Mouse (Mus musculus): Measurements from ENCODE around the gene Sprr2i.

Sprr2i gene

DNA sequence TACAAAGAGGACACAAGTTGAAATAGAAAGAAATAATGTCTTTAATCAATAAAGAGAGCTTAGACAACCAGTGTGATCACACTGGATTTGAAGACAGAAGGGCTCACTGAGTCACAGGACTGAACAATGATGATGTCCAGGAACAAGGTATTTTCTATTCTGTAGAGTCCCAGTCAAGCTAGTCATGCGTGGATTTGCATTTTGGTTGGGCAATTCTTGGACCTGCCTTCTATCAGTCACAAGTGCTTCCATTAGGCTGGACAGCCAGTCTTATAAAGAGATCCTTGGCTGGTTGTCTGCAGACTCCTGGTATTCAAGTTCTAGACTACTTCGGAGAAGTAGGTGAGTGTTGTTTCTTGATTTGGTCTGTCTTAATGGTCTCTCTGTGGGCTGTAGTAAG lies at the start of gene Sprr2i:
Gene Sprr2i (plus strand): TSS at position 301 of the 400 bp plus-strand sequence.
- no peak for DNase-seq (ENCODE audit: low spot score)

- DNase-seq (ENCODE audit: low spot score), result no peak
These were observed 46.2 kb upstream of the Sprr2i start for GRCm38 (mm10) chr3:92361619-92362018.

DNA sequence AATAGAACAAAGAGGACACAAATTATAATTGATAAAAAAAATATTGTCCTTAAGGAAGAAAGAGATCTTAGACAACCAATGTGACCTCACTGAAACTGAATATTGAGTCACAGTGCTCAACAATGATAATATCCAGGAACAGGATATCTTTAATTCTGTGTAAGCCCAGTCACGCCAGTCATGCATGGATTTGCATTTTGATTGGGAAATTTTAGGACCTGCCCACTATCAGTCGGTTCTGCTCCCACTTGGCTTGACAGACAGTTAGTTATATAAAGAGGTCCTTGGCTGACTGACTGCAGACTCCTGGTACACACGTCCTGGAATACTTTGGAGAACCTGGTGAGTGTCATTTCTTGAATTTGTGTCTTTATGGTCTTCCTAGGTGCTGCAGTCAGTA lies 42.9 kb upstream of the Sprr2i start, which contains the start of gene Sprr2f:
Gene Sprr2f (plus strand): TSS at position 301 of the 400 bp plus-strand sequence.
- no peak for DNase-seq (ENCODE audit: low spot score)

GRCm38 (mm10) chr3:92373613-92374012 lies 34.2 kb upstream of the Sprr2i start:
- no peak for DNase-seq (ENCODE audit: low spot score)

DNA sequence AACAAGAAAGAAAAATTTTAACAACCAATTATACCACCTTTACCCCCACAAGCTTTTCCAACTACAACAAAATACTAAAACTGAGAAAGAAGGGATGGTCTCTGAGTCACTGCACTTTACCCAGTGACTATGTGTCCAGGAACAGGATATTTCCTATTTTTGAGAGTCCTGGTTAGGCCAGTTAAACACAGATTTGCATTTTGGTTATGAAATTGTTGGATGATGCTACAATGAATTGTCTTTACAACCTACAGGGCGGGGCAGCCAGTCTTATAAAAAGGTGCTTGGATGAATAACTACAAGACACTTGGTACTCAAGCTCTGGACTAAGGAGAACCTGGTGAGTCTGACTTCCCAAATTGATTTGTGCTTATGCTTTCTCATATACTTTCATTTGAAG lies 22.4 kb upstream of the Sprr2i start, which contains the start of gene Sprr2h:
Gene Sprr2h (plus strand): TSS at position 301 of the 400 bp plus-strand sequence.
- DNase-seq (ENCODE audit: low spot score), result no peak

DNA sequence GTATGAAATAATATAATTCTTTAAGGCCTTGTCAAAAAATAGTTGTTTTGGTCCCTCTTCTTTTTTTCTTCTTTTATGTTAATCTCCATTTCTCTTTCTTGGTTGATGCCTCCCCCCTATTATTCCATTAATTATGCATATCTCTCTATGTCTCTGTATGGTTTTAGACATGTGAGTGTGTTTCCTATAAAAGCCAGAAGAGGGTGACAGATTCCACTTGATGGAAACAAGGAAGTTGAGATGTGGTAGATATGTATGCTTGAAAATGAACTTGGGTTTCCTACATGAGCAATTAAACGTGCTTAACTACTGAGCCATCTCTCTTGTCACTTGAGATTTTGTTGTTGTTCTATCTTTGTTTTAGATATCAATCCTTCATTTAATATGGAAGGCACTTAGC lies 13.5 kb upstream of the Sprr2i start:
- no peak for DNase-seq (ENCODE audit: low spot score)

DNA sequence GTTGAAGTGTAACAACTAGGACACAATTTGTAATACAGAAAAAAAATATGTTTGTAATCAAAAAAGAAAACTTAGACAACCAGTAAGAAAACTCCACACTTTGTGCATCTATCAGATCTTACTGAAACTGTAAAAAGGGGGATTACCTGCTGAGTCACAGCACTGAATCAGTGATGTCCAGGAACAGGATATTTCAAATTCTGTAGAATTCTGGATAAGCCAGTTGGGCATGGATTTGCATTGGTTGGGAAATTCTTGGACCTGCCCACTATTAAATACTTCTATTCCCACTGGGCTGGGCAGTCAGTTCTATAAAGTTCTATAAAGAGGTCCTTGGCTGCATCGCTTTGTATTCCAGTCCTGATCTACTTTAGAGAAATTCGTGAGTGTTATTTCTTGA lies 10.0 kb downstream of the Sprr2i start, which contains the start of gene Sprr2j-ps:
Gene Sprr2j-ps (plus strand): TSS at position 301 of the 400 bp plus-strand sequence.
- DNase-seq (ENCODE audit: low spot score), result no peak

GRCm38 (mm10) chr3:92429323-92429722 lies 21.5 kb downstream of the Sprr2i start, which contains the start of gene Gm9774:
TSS of gene Gm9774 (minus strand) at chr3:92429423.
- no peak for DNase-seq (ENCODE audit: low spot score)

DNA sequence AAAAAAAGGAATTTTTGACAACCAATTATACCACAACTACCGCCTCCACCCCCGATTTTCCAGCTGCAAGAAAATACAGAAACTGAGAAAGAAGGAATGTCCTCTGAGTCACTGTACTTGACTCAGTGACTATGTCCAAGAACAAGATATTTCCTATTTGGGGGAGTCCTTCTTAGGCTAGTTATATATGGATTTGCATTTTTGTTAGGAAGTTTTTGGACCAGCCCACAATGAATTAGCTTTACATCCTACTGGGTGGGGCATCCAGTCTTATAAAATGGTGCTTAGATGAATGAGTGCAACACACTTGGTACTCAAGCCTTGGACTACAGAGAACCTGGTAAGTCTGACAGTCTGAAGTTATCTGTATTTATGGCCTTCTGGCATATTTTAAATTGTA lies 24.5 kb downstream of the Sprr2i start, which contains the start of gene Sprr2k:
Gene Sprr2k (plus strand): TSS at position 301 of the 400 bp plus-strand sequence.
- DNase-seq (ENCODE audit: low spot score), result no peak

GRCm38 (mm10) chr3:92438689-92439088 lies 30.9 kb downstream of the Sprr2i start, which contains the start of gene Sprr1b:
TSS of gene Sprr1b (minus strand) at chr3:92438789.
- no peak for DNase-seq (ENCODE audit: low spot score)

- DNase-seq (ENCODE audit: low spot score), result no peak
These were observed 32.4 kb downstream of the Sprr2i start for GRCm38 (mm10) chr3:92440177-92440576.

- DNase-seq (ENCODE audit: low spot score), result no peak
These were observed 47.4 kb downstream of the Sprr2i start for GRCm38 (mm10) chr3:92455151-92455550.

DNA sequence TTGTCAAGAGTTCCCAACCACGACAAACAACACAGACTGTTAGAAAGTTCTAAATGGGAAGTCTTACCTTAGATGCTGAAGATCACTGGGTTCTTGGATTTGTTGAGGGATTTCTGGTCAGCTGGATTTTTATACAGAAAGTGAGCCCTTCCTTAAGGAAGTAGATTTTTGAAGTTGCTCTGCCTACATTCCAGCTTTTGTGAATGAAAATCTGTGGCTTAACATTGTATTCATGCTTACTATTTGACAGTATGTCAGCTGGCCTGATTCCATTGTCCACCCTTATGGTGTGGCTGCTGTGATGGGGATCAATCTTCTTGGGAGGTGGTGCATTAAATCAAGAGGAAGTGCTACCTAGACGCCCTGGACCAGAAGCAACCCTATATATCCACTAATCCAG lies 50.8 kb downstream of the Sprr2i start, which contains the start of gene Sprr3:
Gene Sprr3 (minus strand): TSS at position 101 of the 400 bp plus-strand sequence.
- no peak for DNase-seq (ENCODE audit: low spot score)

All from T-cell, adult 2 months (primary cell).